Mouse (Mus musculus): Measurements from ENCODE around the gene Grin2b. TPM values are rescaled to one million over a fixed set of nuclear protein-coding genes. Genes with fewer than 3 reads are reported as not detected.

Gene Grin2b
- polyA plus RNA-seq, 1 experiment, result 17.0 TPM

DNA sequence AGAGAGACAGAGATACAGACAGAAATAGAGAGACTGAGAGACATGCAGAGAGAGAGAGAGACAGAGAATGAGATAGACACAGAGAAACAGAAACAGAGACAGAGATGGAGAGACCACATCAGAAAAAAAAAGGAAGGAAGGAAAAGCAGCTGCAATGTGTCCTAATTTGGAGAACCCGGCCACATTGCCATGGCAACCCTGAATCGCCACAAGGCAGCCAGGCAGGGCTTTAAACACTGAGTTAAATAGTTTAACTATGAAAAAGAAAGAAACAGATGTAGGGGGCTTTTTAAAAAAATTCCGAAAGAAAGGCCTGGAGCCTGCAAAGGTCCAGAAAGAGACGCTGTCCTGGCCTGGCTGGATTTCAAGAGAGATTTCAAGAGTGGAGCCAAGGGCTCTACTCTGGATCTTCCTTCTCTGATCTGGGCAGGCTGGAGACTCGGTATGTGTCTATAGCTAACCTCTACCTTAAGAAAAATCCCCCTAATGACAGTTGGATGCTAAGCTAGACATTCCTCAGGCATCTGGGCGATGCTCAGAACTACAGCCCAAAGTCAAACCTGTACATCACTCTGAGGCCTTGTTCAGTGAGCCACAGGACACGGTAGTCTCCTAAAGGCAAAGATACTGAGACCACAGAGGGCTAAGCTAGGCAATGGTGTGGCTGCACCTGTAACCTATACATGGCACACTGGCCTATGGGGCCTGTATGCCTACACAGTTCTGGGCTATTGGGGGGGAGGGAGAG lies 162.8 kb downstream of the Grin2b start:
- DNase-seq (ENCODE audit: low read depth), result peak; percentile 82

DNA sequence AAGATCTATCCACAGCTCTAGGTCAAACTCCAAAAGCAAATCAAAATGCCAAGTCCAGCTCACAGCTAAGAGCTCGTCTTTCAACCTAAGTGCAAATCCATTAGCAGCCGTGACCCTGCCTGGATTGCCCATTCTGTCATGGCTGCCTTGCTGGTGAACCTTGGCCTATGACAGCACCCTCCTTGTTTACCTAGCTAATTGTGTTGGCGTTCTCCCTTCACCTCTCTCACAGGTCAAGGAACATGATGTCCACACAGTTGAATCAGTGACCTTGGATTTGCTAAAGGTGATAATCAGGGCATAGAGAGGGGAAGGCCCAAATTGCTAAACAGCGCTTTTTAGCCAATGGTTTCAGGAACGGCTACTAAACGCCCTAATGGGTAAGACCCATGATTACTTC lies 165.2 kb downstream of the Grin2b start:
- TF ChIP-seq POLR2A (IDR thresholded peaks at IDR 0.05; ENCODE audit: borderline replicate concordance, extremely low read depth, insufficient read depth, insufficient read length, poor library complexity, severe bottlenecking), result no peak
- TF ChIP-seq CTCF (IDR thresholded peaks at IDR 0.05; ENCODE audit: borderline replicate concordance, extremely low read depth, insufficient read depth, insufficient read length), result no peak
- no peak for DNase-seq (ENCODE audit: low read depth)

More for the DNA sequence above, 162.8 kb downstream of the Grin2b start:
- TF ChIP-seq CTCF (IDR thresholded peaks at IDR 0.05; ENCODE audit: borderline replicate concordance, extremely low read depth, insufficient read depth, insufficient read length) (no peak), POLR2A (IDR thresholded peaks at IDR 0.05; ENCODE audit: borderline replicate concordance, extremely low read depth, insufficient read depth, insufficient read length, poor library complexity, severe bottlenecking) (no peak)

DNA sequence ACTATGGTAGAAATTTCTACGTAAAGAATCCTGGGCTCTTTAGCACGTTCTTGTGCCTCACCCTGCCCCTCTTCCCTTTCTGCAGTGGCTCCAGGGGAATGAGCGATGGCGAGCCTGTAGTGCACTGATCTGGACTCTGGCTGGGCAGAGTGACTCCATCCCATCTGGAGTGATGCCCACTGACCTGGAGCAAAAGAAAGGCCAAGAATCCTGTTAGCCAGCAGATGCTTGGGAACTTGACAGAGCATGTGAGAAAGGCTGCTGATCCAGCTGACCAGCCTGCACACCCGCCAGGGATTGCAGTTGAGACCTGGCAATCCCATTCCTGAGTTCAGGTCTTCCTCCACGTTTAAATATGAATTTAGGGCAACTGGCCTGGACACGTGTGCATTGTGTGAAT lies 178.6 kb downstream of the Grin2b start:
- TF ChIP-seq CTCF (IDR thresholded peaks at IDR 0.05; ENCODE audit: borderline replicate concordance, extremely low read depth, insufficient read depth, insufficient read length) (no peak), POLR2A (IDR thresholded peaks at IDR 0.05; ENCODE audit: borderline replicate concordance, extremely low read depth, insufficient read depth, insufficient read length, poor library complexity, severe bottlenecking) (no peak)
- DNase-seq (ENCODE audit: low read depth), result no peak

DNA sequence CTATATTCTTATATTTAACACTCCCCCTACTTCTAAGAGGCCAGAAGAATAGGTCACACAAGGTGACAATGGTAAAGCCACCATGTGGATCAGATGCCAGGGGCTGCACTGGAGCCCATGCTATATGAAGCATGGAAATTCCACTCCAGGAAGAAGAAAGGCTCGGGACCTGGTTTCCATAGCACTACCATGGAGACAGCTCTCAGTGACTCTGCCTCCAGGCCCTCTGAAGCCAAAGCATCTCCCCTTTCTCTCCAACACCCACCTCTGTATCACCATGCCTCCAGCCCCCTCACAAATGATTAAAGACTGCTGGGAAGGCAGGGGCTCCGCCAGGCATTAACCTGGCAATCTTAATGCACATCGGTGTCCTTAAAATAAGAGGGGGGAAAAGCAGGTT lies 179.4 kb downstream of the Grin2b start:
- DNase-seq (ENCODE audit: low read depth), result peak; percentile 58
- TF ChIP-seq POLR2A (IDR thresholded peaks at IDR 0.05; ENCODE audit: borderline replicate concordance, extremely low read depth, insufficient read depth, insufficient read length, poor library complexity, severe bottlenecking) (no peak), CTCF (IDR thresholded peaks at IDR 0.05; ENCODE audit: borderline replicate concordance, extremely low read depth, insufficient read depth, insufficient read length) (no peak)

DNA sequence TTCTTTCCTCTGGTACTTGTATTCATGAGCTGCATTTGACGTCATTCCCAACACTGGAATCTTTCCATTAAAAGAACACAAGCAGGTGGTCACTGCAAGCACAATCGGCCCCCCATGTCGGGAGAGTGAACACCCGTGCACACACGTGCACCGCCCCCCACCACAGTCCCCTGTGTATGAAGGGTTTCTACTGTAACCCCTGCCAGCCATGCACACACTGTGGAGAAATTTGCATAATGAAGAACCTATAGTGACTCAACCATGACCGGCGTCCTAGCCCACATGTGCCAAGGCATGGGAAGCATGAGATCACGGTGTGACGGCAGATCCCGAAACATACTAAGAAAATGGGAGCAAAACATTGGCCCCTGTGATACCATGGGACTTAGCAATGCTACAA lies 179.9 kb downstream of the Grin2b start:
- TF ChIP-seq POLR2A (IDR thresholded peaks at IDR 0.05; ENCODE audit: borderline replicate concordance, extremely low read depth, insufficient read depth, insufficient read length, poor library complexity, severe bottlenecking), result no peak
- TF ChIP-seq CTCF (IDR thresholded peaks at IDR 0.05; ENCODE audit: borderline replicate concordance, extremely low read depth, insufficient read depth, insufficient read length), result no peak
- no peak for DNase-seq (ENCODE audit: low read depth)

DNA sequence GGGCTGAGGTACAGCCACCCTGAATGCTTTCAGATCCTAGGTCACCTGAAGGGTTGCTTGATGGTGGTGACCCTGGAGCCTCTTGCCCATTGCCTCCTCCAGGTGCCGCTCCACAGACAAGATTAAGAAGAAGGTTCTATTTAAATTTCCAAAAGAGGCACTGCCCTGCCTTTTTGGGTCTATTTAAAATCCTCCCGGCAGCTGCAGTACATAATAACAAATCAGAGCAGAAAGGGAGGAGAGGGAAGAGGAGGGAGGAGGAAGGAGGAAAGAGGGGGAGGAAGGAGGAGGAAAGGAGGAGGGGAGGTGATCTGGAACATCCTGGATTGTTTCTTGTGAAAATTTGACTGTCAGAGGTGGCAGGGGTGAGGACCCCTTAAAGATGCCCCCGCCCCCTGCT lies 197.2 kb downstream of the Grin2b start:
- DNase-seq (ENCODE audit: low read depth), result no peak
- TF ChIP-seq POLR2A (IDR thresholded peaks at IDR 0.05; ENCODE audit: borderline replicate concordance, extremely low read depth, insufficient read depth, insufficient read length, poor library complexity, severe bottlenecking) (no peak), CTCF (IDR thresholded peaks at IDR 0.05; ENCODE audit: borderline replicate concordance, extremely low read depth, insufficient read depth, insufficient read length) (no peak)

DNA sequence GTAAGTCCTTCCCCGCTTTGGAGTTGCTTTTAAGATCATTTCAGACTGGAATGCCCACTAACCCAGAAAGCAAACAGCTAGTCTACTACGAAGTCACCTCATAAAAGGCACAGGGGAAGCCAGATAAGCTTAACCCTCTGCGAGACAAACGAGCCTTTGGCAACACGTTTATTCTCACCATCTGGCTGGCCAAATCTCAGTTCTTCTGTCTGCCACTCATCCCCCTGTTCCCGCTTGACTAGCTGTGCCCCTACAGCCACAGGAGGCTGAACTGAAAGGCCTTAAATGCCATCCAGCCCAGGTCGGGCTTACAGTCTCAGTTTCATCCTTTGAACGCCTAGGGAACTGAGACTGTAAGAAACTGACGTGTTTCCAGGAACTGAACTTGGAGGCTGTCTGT lies 200.8 kb downstream of the Grin2b start:
- TF ChIP-seq CTCF (IDR thresholded peaks at IDR 0.05; ENCODE audit: borderline replicate concordance, extremely low read depth, insufficient read depth, insufficient read length) (no peak), POLR2A (IDR thresholded peaks at IDR 0.05; ENCODE audit: borderline replicate concordance, extremely low read depth, insufficient read depth, insufficient read length, poor library complexity, severe bottlenecking) (no peak)
- peak; percentile 43 for DNase-seq (ENCODE audit: low read depth)

DNA sequence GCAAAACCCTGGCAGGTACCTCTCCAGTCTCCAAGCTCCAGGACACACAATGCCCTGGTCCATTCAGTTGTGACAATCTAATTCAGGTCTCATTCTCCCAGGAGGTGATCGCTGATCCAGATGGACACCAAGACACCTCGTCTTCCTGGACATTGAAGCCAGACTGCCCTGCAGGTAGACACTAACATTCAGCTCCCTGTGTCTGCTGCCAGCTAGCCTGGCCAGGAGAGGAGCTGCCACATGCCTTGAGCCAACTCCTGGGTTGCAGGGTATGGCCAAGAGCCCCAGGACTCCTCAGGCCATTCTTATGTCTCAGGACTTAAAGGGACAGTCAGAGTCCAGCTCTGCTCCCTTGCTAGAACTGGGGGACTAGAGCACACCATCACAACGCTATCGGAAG lies 201.8 kb downstream of the Grin2b start:
- no peak for TF ChIP-seq CTCF (IDR thresholded peaks at IDR 0.05; ENCODE audit: borderline replicate concordance, extremely low read depth, insufficient read depth, insufficient read length)
- no peak for TF ChIP-seq POLR2A (IDR thresholded peaks at IDR 0.05; ENCODE audit: borderline replicate concordance, extremely low read depth, insufficient read depth, insufficient read length, poor library complexity, severe bottlenecking)
- DNase-seq (ENCODE audit: low read depth), result no peak

DNA sequence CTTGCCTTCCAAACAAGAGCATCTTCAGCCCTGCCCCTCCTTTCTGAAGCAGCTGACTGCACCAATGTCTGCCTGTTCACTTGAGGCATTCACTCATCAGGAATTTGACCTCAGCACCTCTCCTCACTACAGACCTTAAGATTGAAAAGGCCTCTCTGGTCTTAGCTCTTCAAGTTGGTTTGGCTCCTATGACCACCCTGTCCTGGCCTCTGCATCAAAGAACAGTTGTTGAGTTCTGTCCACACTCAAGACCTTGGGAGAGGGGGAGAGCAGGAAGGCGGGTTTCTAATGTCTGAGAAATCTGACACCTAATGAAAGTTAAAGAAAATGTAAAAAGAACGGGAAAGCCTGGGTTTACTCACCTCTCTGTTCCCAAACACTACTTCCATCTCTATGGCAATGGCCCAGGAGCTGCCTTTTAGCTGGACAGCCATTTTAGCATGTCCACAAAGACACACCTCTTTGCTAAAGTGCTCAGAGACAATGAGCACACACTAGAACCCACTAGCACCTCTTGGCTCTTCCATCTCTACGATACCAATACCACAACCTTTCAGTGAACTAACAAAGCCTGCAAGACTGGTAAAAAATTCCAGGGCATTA lies 202.5 kb downstream of the Grin2b start:
- DNase-seq (ENCODE audit: low read depth), result no peak
- TF ChIP-seq POLR2A (IDR thresholded peaks at IDR 0.05; ENCODE audit: borderline replicate concordance, extremely low read depth, insufficient read depth, insufficient read length, poor library complexity, severe bottlenecking) (no peak), CTCF (IDR thresholded peaks at IDR 0.05; ENCODE audit: borderline replicate concordance, extremely low read depth, insufficient read depth, insufficient read length) (no peak)

DNA sequence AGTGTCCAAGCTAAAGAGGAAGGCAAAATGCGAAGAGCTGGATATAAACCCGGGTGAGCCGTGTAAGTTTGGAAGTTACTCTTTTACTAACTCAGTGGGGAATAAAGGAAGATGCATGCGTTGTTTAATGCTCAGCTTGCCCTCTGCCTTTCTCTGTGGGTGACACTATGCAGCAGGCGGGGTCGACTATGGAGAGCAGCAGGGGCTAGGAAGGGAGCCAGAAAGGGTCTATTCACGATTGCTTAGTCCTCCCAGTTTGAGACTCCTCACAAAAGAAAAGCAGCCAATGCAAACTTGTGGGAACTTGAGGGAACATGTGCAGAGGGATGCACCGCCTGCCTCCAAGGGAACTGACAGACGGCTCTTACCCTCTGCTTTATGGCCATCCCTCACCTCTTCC lies 211.5 kb downstream of the Grin2b start:
- TF ChIP-seq CTCF (IDR thresholded peaks at IDR 0.05; ENCODE audit: borderline replicate concordance, extremely low read depth, insufficient read depth, insufficient read length), result no peak
- TF ChIP-seq POLR2A (IDR thresholded peaks at IDR 0.05; ENCODE audit: borderline replicate concordance, extremely low read depth, insufficient read depth, insufficient read length, poor library complexity, severe bottlenecking), result no peak
- peak; percentile 65 for DNase-seq (ENCODE audit: low read depth)

DNA sequence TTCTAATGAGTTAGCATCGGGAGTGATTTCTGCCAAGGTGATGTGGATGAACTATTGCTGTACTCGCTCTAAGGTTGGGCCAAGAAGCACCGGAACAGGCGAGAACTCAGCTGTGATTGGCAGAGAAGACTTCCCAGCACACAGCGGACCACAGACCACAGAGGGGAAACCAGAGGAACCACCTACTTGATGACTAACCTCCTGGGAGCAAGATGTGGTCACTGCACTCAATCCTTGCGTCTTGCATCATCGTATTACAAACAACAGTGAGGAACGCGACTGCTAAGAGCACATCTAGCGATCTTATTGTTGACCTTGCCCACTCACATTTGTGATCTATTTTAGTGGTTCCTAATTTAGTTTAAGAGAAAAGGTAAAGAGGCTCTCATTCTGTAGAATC lies 213.7 kb downstream of the Grin2b start:
- TF ChIP-seq CTCF (IDR thresholded peaks at IDR 0.05; ENCODE audit: borderline replicate concordance, extremely low read depth, insufficient read depth, insufficient read length) (no peak), POLR2A (IDR thresholded peaks at IDR 0.05; ENCODE audit: borderline replicate concordance, extremely low read depth, insufficient read depth, insufficient read length, poor library complexity, severe bottlenecking) (no peak)
- no peak for DNase-seq (ENCODE audit: low read depth)

DNA sequence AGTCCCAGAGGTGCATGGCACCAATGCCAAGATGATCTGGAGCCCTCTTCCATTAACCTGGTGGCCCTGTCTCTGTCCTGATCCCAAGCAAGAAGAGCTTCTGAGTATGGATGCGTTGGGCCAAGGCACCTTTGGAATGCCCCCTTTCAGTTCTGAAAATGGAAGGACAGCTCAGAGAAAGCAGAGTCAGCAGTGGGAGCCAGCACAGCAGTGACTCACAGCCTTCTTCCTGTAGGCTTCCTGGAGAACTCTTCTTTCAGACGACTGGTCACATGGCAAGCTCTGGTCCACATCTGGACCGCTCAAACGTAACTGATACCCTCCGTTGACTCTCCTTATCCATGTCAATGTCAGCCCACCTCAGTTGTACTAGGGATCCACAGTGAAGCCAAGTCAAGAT lies 221.6 kb downstream of the Grin2b start:
- no peak for TF ChIP-seq CTCF (IDR thresholded peaks at IDR 0.05; ENCODE audit: borderline replicate concordance, extremely low read depth, insufficient read depth, insufficient read length)
- no peak for TF ChIP-seq POLR2A (IDR thresholded peaks at IDR 0.05; ENCODE audit: borderline replicate concordance, extremely low read depth, insufficient read depth, insufficient read length, poor library complexity, severe bottlenecking)

More for the DNA sequence above, 221.6 kb downstream of the Grin2b start:
- DNase-seq (ENCODE audit: low read depth), result no peak

Data from brain, embryonic 14.5 days (tissue).